Mouse (Mus musculus) megakaryocyte progenitor cell, adult 5-6 weeks (primary cell): ENCODE measurements at regions not wholly inside any gene's neighbourhood (a gene's known extent, or its start where the extent isn't known, plus 50 kb on each side); places are given as distances from the start of the nearest gene placed in this dataset.

Experiments used
- ATAC-seq: replicated peaks from 2 replicates; pipeline ENCODE4 v1.8.0; 2016; ENCODE audit warnings: mild to moderate bottlenecking, moderate TSS enrichment, inconsistent platforms; ENCODE audit not compliant: poor library complexity

DNA sequence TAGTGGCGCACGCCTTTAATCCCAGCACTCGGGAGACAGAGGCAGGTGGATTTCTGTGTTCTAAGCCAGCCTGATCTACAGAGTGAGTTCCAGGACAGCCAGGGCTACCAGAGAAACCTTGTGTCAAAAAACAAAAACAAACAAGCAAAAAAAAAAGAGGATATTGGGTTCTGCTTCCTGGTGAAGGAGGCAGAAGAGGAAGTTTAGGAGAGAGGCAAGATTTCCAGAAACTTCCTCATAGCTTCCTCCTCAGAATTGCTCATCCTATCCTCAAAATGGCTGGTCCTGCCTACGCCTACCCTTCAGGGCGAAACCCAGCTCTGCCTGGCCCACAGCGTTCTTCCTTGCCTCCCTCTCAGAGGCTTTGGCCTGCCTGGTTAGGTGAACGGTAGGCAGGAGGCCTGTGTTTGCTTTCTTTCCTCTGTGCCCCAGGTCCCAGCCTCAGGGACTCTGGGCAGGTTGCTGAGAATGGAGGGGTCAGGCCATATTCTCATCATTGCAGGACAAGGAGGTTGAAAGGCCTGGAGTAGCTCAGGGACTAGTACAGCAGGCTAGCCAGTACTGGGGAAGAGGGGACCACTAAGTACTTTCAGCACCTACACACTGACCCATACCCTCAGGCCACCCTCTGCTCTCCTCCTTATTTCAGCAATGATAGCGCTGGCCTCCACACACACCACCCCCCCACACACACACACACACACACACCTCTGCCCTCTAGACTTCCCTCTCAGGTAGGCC, 79.6 kb downstream of the Zfp36l2 start:
- peak; percentile 29 for ATAC-seq

DNA sequence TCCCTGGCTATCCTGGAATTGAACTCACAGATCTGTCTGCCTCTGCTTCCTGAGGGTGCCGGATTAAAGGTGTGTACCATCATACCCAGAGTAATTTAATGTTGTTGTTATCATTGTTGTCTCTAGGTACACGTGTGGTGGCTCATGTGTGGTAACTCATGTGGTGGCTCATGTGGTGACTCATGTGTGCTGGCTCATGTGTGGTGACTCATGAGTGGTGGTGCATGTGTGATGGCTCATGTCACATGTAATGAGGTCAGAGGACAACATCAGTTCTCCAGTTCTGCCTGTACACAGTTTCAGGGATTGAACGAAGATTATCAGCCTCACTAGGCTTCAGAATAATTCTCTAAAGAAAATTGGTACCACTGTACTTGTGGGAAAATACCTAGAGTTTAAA, 80.2 kb downstream of the Zfp36l2 start:
- peak; percentile 32; the same call in 1 of the 2 replicates for ATAC-seq

DNA sequence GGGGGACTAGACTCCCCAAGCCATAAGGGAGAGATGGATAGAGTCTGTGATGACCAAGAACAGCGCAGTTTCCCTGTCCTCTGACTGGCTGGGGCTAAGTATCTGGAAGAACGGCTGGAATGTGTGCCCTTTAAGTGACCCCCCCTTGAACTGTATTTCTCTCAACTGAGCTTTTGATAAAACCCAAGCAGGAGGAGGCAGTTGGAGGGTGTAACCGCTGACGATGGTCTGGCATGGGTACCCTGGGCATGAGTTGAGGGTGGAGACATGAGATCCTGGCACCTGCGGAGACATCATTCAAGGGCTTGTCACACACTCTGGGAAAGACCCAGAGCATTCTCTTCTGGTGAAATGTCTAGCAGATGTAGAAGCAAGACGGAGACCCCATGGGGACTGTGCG, 83.5 kb downstream of the Zfp36l2 start:
- no peak for ATAC-seq

DNA sequence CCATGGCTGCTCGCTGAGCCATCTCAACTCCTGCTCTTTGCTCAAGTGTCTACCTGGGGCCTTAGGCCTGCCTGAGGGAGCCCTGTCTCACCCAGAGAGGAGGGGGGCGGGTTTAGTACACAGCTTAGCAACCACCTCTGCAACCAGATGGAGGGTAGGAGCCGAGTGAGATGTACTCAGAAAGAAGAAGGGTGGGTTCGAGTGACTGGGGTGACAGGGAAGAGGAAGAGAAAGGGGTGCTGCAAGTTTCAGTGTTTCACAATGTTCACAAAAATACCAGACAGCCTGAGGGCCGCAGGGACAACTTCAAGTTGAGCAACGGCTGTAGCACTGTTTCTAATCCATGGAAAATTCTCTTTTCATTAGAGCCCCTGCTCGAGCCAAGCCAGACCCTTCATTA, 84.4 kb downstream of the Zfp36l2 start:
- peak; percentile 68 for ATAC-seq

DNA sequence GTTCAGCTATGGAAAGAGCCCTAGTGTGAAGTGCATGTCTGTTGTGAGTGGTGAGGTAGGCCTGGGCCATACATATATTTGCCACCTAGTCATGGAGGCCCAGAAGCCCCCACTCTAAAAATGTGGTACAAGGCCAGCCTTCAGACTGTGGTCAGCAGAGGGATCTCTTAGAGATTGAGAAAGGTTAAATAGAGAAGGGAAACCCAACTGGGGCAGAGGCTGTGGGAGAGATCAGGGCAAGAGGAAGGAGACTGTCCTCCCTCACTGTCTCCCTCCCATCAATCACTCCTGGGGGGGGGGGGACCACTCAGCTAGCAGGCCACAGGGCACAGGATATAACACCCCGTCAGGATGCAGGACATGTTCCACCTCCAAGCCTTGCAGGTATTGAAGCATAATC, 86.1 kb downstream of the Zfp36l2 start:
- peak; percentile 41 for ATAC-seq

DNA sequence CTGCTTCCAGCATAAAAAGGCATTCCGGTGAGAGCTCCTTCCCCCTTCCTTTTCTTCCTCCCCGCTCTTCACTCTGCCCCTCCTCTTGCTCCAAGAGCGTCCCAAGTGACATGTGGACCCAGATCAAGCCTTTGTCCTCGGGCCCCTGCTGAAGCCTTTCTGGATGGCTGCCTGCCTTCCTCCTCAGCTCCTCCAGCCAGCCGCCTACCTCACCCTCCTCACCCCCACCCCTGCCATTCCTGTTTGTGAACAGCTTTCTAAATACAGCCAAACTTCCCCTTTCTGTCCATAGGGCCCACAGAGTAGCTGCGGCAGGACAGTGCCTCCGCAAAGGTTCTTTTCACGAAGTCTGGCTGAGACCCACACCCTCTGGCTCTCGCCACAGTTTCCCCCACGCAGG, 87.2 kb downstream of the Zfp36l2 start:
- peak; percentile 60 for ATAC-seq

DNA sequence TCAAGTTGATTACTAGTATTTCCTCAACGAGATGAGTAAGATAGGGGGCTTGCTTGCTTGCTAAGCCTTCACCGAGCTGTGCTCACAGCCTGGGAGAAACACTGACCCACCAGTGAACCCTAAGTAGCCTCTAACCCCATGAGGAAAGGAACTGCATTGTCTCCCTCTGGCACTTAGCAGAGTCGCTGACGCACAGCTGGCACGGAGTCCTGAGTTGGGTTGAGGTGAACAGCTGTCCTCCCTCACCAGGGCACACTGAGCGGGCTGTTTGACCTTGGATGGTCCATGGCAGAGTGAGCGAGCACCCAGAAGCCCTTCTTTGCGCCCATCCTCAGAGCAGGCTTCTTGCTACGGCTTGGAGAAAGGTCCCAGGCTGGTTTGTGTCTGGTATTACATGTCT, 88.0 kb downstream of the Zfp36l2 start:
- no peak for ATAC-seq

DNA sequence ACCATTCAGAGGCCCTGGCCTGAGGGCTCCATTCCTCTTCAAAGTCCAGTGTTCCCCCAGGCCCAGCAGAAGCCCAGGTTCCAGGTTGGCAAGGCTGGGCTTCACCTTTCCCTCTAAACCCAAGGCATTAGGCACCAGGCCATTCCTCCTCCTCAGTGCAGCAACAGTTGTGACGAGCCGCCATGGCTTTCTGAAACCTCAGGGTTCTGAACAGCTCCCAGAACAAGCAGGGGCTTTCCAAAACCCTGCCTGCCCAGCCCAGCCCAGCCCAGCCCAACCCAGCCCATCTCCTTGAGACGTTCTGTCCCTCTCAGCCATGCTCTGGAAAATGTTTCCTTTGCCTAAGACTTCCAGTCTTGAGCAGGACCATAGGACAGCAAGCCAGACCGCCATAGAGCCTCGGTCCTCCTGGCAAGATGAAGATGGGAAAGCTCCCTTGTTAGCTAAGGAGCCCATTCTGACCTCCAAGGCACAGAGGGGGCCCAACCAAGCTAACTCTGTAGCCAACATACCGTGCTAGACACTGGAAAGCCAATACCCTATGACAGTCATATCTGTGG, 89.8 kb downstream of the Zfp36l2 start:
- no peak for ATAC-seq

DNA sequence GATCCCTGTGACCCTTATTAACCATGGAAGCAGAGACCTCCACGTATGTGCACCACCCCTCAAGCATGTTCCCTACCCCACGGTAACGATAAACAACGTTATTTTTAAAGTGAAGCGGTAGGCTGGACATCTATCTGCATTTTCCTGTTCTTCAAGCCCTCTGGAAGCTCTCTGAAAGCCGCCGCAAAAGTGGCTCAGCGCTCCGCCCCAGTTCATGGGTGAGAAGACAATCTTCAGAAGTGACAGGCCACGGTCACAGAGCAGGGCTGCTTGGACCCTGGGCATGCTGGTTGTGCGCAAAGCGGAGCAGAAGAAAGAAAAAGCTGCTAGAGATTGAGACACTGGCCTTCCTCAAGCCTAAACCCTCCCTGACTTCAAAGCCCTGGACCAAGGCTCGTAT, 90.5 kb downstream of the Zfp36l2 start:
- ATAC-seq = no peak

DNA sequence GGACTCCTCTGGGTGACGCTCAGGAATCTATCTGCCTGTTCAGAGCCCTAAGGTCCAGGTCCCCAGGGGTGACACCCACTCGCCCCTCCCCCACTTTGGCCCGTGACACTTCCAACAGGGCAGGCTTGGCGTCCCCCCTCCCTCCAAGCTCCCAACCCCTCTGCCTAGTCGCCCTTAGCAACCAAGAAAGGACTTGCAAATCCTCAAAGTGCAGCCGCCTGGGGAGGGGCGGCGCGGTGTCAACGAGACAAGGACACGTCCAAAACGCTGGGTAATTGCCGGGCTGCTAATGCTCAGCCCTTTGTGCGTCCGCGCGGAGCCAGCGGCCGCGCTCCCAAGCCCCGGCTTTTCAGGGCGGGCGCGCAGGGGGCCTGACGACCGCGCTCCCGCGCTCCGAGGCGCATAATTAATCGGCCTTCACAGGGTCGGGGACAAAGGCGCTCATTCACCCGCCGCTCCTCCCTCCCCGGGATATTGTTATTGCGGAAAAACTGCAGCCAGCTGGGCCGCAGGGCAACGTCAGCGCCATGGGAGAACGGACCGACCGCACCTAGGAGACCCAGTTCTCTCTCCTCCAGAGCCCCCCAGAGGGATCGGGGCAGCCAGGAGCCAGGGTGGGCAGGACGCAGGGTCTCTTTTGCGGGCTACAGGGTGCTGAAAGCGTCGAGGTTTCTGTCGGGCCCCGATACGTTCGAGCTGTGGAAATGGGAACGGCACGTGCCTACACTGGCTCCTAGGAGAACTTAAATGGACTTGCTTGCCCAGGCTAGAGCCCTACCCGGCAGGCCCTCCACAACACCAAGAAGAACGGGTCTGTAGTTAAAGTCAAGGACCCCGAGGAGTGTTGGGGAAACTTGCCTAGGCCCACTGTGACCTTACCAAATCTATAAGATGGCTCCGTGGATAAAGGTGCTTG, 91.1 kb downstream of the Zfp36l2 start:
- ATAC-seq = peak; percentile 18

DNA sequence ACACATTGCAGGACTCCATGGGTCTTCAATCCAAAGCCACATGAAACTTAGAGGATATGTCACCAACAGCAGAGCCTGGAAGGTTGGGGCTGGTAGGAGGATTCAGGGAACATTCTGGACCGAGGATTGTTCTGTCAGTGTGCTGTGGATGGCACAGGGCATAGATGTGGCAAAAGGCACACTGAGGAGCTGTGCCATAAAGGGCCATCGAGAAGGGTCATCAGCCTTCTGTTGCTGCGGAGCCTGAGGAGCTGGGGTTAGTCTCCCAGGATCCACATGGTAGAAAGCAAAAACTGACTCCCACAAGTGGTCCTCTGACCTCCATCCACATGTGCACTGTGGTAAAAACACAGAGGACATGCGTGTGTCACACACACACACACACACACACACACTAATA, 91.9 kb downstream of the Zfp36l2 start:
- no peak for ATAC-seq

DNA sequence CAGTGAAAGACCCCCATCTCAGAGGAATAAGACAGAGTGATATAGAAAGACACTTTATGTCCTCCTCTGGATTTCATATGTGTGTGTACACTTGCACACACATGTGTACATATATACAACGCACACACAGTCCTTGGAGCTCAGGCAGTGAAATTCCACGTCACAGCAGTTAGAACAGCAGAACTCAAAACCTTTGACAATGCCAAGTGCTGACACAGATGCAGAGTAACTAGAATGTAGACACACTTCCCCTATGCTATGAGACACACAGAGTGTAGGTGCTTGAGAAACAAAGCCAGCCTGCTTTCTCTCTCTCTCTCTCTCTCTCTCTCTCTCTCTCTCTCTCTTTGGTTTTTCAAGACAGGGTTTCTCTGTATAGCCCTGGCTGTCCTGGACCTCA, 92.7 kb downstream of the Zfp36l2 start:
- ATAC-seq = 0 out of 2 replicates have a peak, but pooled peaks have one; percentile 34

DNA sequence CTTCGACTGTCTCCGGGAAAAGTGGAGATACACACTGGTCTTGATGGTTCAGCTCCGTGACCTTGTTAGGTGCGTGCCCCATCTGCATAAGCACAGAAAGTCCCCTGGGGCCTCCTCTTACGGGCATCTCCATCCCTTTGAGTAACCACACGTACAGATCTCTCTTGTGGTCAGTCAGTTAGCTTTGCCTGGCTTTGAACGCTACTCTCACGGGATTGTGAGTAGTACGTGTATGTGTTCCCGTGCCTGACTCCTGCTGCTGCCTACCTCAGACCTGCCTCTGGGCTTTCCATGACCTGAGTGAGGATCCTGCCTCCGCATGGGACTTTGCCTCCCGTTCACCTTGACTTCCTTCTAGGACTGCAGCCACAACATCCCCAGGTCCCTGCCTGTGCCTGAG, 101.4 kb downstream of the Zfp36l2 start:
- no peak for ATAC-seq

DNA sequence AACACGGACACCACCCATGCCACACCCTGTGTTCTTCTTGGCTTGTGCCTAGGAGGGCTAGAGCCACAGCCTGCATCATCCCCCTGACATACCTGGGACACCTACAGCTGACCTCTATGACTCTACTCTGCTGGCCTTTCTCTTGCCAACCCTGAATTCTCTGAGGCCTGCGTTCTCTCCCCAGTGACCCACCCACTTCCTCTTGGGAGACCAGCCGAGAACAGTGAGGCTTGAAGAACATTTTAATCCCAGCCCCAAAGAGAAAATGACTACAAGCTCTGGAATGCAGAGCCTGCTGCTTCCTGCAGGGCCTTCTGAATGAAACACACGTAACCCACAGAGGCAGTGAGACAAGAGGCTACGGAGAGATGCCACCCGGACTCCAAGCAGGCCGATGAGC, 102.0 kb downstream of the Zfp36l2 start:
- ATAC-seq = peak; percentile 32; the same call in 1 of the 2 replicates

DNA sequence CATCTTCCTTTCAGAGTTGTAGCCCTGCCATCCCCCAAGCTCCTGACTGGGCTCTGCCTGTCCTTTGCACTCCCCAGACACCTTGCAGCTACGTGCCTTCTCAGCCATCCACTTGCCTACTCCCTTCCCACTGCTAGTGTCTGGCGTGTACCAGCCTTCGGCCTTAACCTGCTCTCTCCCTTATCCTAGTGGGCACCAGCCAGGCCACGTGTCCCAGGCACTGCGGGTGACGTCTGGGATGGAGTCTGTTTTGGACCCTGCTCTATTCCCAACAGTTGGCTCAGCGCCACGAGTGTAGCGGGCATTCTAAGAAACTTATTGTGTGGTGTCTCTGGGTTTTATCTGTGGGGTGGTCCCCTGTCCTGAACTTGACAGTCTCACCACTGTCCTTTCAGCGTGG, 102.5 kb downstream of the Zfp36l2 start:
- ATAC-seq = no peak

DNA sequence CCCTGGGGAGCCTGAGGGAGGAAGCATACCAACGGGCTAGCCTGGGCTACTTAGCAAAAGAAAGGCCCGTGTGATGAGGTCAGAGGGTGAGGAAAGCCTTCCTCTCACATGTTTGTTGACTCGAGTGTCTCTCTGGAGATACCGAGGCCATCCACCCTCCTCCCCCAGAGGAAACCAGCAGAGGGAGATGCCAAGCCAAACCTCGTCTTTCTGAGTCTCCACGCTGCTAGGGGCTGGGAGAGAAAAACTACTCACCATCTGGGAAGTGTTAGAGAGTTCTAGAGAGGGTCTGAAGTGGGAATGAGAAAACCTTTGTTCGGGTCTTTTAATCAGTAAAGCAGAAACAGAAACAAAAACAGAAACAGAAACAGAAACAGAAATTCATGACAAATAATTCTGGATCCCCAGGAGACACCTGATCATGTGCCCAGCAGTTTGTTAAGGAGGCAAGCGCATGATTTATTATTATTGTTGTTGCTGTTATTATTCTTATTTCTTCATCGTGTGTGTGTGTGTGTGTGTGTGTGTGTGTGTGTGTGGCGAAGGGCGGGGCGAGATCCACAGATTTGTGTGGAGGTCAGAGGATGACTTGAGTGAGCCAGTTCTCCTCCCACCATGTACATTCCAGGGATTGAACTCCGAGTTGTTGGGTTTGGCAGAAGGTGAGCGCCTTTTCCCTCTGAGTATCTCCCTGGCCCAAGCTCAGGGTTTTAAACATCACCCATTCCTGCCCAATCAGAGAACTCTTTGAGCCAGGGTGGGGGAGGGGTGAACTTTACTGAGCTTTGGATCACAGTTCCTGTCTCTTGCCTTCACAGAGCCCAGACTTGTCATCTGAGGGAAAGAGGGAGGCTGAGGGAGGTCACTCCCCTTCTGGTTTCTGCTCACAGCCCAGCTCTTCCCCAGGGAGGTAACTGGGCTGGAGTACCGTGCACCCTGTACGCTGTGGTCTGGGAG, 104.2 kb downstream of the Zfp36l2 start:
- ATAC-seq = no peak

DNA sequence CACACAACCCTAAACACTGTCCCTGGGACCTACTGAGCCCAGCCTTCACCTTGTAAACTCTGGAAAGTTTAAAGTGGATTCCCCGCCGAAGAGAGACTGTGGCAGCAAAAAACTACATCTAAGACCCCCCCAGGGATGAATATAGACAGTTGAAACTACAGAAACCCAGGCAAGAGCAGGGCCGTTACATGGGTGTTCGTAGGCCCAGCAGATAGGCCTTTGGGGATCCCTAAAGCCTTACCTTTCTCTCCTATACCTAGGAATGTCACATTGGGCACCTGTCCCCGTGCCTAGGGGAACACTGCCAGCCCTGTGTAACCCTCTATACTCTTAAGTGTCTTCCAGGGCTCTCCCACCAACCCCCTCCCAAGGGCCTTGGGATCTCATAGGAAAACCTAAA, 105.2 kb downstream of the Zfp36l2 start:
- no peak for ATAC-seq

DNA sequence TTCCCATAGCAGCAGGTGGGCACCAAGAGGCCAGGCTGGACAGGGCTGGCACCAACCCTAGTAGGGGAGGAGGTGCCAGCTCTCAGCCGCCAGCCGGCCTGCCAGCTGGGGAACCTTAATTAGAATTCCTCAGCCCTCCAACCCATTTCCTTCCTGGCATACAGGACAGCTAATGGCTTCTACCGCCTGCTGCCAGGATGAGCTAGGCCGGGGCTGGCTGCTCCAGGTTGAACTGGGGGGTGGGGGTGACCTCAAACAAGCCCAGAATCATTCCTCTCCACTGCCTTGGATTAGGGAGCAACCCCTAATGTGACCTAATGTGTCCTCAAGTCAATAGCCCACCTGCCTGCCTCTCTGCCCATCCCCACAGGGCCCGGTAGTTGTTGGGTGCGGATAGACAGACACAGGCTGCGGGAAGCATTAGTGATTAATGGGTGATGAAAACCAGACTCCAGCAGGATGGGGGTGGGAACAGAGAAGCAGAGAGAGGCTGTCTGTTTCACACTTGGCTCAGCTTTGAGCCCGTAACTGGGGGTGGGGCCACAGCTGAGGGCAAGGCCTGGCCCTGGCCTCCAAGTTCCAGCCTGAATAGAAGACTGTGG, 105.9 kb downstream of the Zfp36l2 start:
- ATAC-seq = no peak

DNA sequence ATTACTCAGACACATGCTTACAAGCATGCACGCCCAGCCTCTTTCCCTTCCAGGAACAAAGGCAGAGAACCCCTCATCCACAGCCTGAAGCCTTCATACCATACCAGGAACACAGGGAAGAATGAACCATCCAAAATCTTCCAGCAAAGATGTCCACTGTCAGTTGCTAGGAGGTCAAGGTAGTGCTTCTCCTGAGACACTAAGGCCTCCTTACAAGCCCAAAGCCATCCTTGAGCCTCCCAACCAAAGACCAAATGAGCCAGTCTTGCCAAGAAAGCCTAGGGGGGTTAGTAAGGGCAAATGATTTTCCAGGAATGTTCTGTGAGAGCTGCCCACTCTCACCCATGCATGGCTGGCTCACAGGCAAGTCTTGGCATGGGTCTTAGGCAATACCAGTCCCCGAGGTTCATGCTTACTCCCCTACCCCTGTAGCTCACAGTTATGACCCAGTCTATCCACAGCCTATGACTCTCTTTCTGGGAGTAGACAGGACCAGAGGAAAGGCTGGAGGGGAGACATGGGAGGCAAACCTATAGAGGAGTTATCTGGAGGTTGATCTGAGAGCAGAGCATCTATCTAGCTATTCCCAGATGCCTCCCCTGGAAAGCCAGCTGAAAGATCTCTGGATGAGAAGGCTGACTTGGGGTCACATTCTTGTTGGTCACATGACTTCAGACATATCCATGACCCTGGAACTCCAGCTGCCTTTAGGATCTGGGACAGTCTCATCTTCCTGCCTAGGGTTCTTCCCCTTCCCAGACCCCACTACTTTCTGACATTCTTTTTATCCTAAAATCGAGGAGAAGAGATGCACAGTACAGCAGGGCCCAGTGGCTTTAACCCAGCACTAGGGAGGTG, 112.4 kb downstream of the Zfp36l2 start:
- no peak for ATAC-seq
